13 mouse cellular contexts compared by ENCODE assay signal in the genomic region with DNA sequence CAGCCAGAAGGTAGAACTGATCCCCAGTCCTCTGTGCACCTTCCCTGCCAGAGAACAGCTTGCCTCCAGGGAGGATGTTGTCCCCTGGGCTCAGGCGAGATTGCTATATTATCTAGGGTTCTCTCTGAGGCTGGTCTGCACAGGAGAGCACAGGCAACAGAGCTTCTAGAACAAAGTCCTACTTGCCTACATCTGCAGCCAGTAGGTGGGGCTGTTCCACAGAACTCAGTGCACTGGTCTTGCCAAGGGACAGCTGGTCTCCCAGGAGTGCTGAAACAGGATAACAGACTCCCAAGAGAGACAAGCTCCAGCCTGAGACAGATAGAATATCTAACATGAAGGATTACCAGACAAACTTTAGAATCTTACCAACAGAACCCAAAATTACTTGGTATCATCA.
DNase-seq lines count a peak whose midpoint lies in the region; ATAC-seq and TF ChIP-seq lines count a peak whose summit lies in the region.
"Had no signal": no experiment of that assay in that cellular context is flagged by ENCODE, and none has a peak within 500 bp of the region (broad histone marks: within the 10 kb centered on the region; RNA-seq: fewer than 3 reads in every experiment).

No protein-coding gene starts in this region.

- H3K4me1 ChIP-seq in intestine, postnatal 0 days (replicated peaks; ENCODE audit: control insufficient read depth, insufficient read depth, low read length) = no peaks in the 10 kb centered on the region
- H3K4me1 ChIP-seq in intestine, embryonic 16.5 days (ENCODE audit: control insufficient read depth, insufficient read depth, low read length) = no peaks in the 10 kb centered on the region
- H3K4me1 ChIP-seq: liver, embryonic 15.5 days had no signal

- H3K27me3 ChIP-seq in intestine, postnatal 0 days (replicated peaks; ENCODE audit: control insufficient read depth, insufficient read depth, low read length) = no peaks in the 10 kb centered on the region
- no peaks in the 10 kb centered on the region for H3K27me3 ChIP-seq in intestine, embryonic 16.5 days (replicated peaks; ENCODE audit: control insufficient read depth, insufficient read depth, low read length)
- H3K27me3 ChIP-seq: liver, embryonic 15.5 days had no signal

- H3K4me3 ChIP-seq in intestine, postnatal 0 days (ENCODE audit: low read depth, low read length) = no peak overlapping the region
- no peak overlapping the region for H3K4me3 ChIP-seq in intestine, embryonic 16.5 days (ENCODE audit: low read length)
- H3K4me3 ChIP-seq: liver, embryonic 15.5 days had no signal

- peak; percentile 3 for DNase-seq in adrenal gland, adult 2 months
- DNase-seq in adrenal gland, adult 8-10 months = no peak
- DNase-seq in 3T3-L1 (ENCODE audit: low read depth, low spot score) = peak; percentile 39
- DNase-seq in adrenal gland, postnatal 25 days = peak; percentile 27
- DNase-seq in spleen, postnatal 4 days (ENCODE audit: low spot score in 2 of 2) = no peak
- no peak for DNase-seq in right cerebral cortex, adult 2 months (ENCODE audit: low spot score in 2 of 2)
- DNase-seq: gastrocnemius, postnatal 10 days; heart, postnatal 36 days; kidney, postnatal 14 days; midbrain, embryonic 14.5 days had no signal

- peak; percentile 33; the same call in 1 of the 2 replicates for TF ChIP-seq CTCF in intestine, postnatal 0 days (IDR thresholded peaks at IDR 0.05; ENCODE audit: low read depth)

- WGBS in intestine, postnatal 0 days = 100% methylated on average over 1 of the region's 1 CpGs
- WGBS in intestine, embryonic 16.5 days = 83% methylated on average over 1 of the region's 1 CpGs

- no peaks in the 10 kb centered on the region for H3K36me3 ChIP-seq in intestine, postnatal 0 days (ENCODE audit: control insufficient read depth, insufficient read depth)
- H3K36me3 ChIP-seq in intestine, embryonic 16.5 days (ENCODE audit: control insufficient read depth, insufficient read depth, low read length) = no peaks in the 10 kb centered on the region
- H3K36me3 ChIP-seq: liver, embryonic 15.5 days had no signal

- no peak overlapping the region for H3K9ac ChIP-seq in intestine, postnatal 0 days (ENCODE audit: low read depth, low read length)
- H3K9ac ChIP-seq in intestine, embryonic 16.5 days (ENCODE audit: low read depth, low read length) = no peak overlapping the region
- H3K9ac ChIP-seq: liver, embryonic 15.5 days had no signal

- no peak overlapping the region for H3K4me2 ChIP-seq in intestine, postnatal 0 days (replicated peaks; ENCODE audit: low read depth)
- no peak overlapping the region for H3K4me2 ChIP-seq in intestine, embryonic 16.5 days (ENCODE audit: low read depth, low read length)
- H3K4me2 ChIP-seq: liver, embryonic 15.5 days had no signal

- no peaks in the 10 kb centered on the region for H3K9me3 ChIP-seq in intestine, postnatal 0 days (ENCODE audit: control insufficient read depth)
- H3K9me3 ChIP-seq in intestine, embryonic 16.5 days (ENCODE audit: control insufficient read depth, low read length) = no peaks in the 10 kb centered on the region
- H3K9me3 ChIP-seq: liver, embryonic 15.5 days had no signal

- no peak for ATAC-seq in intestine, postnatal 0 days
- ATAC-seq in intestine, embryonic 16.5 days = no peak

- no peak overlapping the region for H3K27ac ChIP-seq in intestine, postnatal 0 days (ENCODE audit: low read depth, low read length)
- no peak overlapping the region for H3K27ac ChIP-seq in intestine, embryonic 16.5 days (ENCODE audit: low read length)
- H3K27ac ChIP-seq: liver, embryonic 15.5 days had no signal

Comparison
In these comparisons a context has a peak if more than half of its experiments do, and no peak if none do; other contexts are left out.
1. DNase-seq: peak in adrenal gland, adult 2 months (single experiment), 3T3-L1 (single experiment) and adrenal gland, postnatal 25 days (single experiment); none in adrenal gland, adult 8-10 months (single experiment), spleen, postnatal 4 days (0 of 2) and right cerebral cortex, adult 2 months (0 of 2).